Mouse (Mus musculus) left cerebral cortex, postnatal 36 days (tissue): ENCODE data around the gene Olfr661. TPM values are rescaled to one million over a fixed set of nuclear protein-coding genes. Genes with fewer than 3 reads are reported as not detected.

Source experiments
- DNase-seq, 2 experiments: peaks; one replicate each; pipeline ENCODE4 v3.0.0; 2021 to 2022; ENCODE audit warnings: low spot score in 2 of 2, mixed read lengths in 1 of 2
- intact Hi-C: fragments of 180-260 bp; cut with DNase I; formaldehyde crosslinking; loops from one replicate; pipeline ENCODE4 v1.15.1; 2025
- total RNA-seq, 2 experiments: library from RNA; stranded (reverse); gene quantifications; 2 replicates each; pipeline ENCODE4 v1.2.3; 2021

Gene Olfr661
- not detected for total RNA-seq

DNA sequence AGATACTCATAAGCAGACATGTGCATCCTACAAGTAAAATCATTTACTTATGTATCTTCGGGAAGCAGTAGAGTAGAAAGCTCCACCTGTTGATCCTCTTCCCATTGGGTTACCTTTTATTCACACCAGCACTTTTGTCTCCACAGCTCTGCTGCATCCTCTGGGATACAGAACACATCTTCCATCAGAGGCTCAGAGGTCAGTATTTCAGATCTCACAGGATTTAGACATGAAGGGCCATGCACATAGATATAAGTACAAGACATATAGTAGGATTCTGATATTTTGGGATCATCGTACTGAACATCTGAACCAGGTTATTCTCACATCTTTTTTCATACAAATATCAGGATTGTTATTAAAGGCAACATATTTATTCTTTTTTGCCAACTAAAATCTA is at the start of gene Olfr661:
TSS of gene Olfr661 (plus strand) at position 301 of the 400 bp plus-strand sequence.
- intact Hi-C loops: no loop called here
- DNase-seq: no peak

DNA sequence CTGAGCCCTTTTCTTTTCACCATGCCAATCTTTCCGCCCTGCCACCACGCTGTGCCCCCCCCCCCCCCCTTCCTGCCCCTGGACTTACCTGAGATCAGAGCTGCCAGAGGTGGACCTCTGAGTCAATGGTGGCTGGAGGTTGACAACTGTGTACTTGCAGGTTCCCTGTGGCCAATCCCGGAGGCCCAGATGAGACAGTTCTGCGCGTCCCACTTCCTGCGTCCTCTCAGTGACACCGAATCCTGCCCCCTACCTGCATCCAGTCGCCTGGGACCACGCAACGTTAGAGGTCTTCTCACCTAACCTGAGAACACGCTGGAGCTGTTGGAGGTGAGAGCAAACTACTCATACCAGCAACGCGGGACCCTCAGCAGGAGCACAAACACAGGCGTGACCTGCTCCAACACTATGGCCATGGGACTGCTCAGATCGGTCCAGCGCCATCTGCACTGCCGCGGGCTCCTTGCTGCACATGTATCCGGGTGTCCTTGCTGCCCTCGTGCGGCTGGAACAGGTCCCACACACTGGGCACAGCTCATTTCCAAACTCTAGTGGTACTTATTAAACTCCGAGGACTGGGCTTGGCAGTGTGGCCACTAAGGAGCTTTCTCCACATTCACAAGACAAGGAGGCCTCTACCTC is 39.3 kb upstream of the Olfr661 start, which contains the start of gene Olfr658:
TSS of gene Olfr658 (minus strand) at position 465 of the 642 bp plus-strand sequence.
- intact Hi-C loops: no loop called here
- peak; percentile 4 to 5 for DNase-seq

DNA sequence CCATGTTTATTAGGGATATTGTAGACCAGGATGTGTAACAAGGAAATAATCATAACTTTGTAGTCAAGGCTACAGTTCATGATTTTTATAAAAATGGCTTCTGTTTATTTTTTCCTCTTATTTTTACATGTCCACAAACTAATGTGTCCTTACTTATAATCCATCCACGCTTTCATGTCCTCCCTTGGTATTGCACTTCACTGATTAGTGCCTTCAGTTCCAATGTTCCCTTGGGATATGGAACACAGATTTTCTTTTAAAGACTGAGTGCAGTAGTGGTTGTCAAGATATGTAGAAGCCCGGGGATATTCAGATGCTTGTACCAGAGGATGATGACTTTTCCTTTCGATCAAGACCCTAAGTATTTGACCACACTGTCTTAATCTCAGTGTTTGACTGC is 19.8 kb upstream of the Olfr661 start, which contains the start of gene Olfr659:
TSS of gene Olfr659 (plus strand) at position 301 of the 400 bp plus-strand sequence.
- DNase-seq: no peak
- intact Hi-C loops: no loop called here

Other genes with a start within 250 kb of the Olfr661 start
- gene Trim30a, start 221.3 kb upstream of the Olfr661 start, total RNA-seq: under 1 TPM; 0.69 to 0.93 TPM
- under 1 TPM; 0.35 to 0.59 TPM for gene Trim30d, start 178.7 kb upstream of the Olfr661 start, total RNA-seq
- not detected for gene Olfr651, start 136.4 kb upstream of the Olfr661 start, total RNA-seq
- not detected for gene Olfr652, start 125.6 kb upstream of the Olfr661 start, total RNA-seq
- not detected for gene Olfr653, start 109.2 kb upstream of the Olfr661 start, total RNA-seq
- gene Olfr654, start 99.5 kb upstream of the Olfr661 start, total RNA-seq: not detected
- gene Olfr655, start 84.7 kb upstream of the Olfr661 start, total RNA-seq: not detected
- gene Olfr656, start 72.5 kb upstream of the Olfr661 start, total RNA-seq: not detected
- not detected for gene Olfr657, start 61.7 kb upstream of the Olfr661 start, total RNA-seq
- gene Olfr658, start 39.2 kb upstream of the Olfr661 start, total RNA-seq: not detected
- not detected for gene Olfr659, start 19.7 kb upstream of the Olfr661 start, total RNA-seq
- not detected for gene Usp17le, start 91.0 kb downstream of the Olfr661 start, total RNA-seq
- gene Usp17lb, start 156.1 kb downstream of the Olfr661 start, total RNA-seq: not detected
- gene Usp17la, start 170.5 kb downstream of the Olfr661 start, total RNA-seq: not detected
- gene Olfr665, start 191.5 kb downstream of the Olfr661 start, total RNA-seq: not detected
- not detected for gene Olfr666, start 209.5 kb downstream of the Olfr661 start, total RNA-seq
- not detected for gene Olfr667, start 235.0 kb downstream of the Olfr661 start, total RNA-seq
- not detected for gene Olfr668, start 241.6 kb downstream of the Olfr661 start, total RNA-seq
- gene Olfr669, start 247.7 kb downstream of the Olfr661 start, total RNA-seq: not detected